Mouse (Mus musculus) CD8-positive naive resting alpha-beta T cell, adult 2 months (primary cell): ENCODE results near the gene Man2a1.
A peak's percentile ranks its signal among the peaks of the same experiment; 100 is the strongest.
"Not testable (repeated sequence)": the region's sequence is repeated elsewhere in the genome, so short reads cannot be mapped to it uniquely, and the experiment has no call there.

ENCODE experiments used
- DNase-seq, 2 experiments: peaks; one replicate each; pipeline ENCODE4 v3.0.0; 2022; ENCODE audit warnings: low read depth in 2 of 2, low spot score in 2 of 2

The Man2a1 gene

GRCm38 (mm10) chr17:64753507-64753906 lies 153.0 kb downstream of the Man2a1 start:
- no peak for DNase-seq

- DNase-seq = peak; percentile 8 to 26
These were observed 153.8 kb downstream of the Man2a1 start for GRCm38 (mm10) chr17:64754142-64754863.

- no peak for DNase-seq
These were observed 154.7 kb downstream of the Man2a1 start for GRCm38 (mm10) chr17:64755191-64755590.

GRCm38 (mm10) chr17:64762651-64763050 lies 162.1 kb downstream of the Man2a1 start:
- DNase-seq = not testable (repeated sequence)

- no peak for DNase-seq
These were observed 163.0 kb downstream of the Man2a1 start for GRCm38 (mm10) chr17:64763491-64763890.

GRCm38 (mm10) chr17:64764175-64765122 lies 163.9 kb downstream of the Man2a1 start:
- DNase-seq = no peak

- DNase-seq = no peak
These were observed 164.8 kb downstream of the Man2a1 start for GRCm38 (mm10) chr17:64765286-64765685.

GRCm38 (mm10) chr17:64766507-64766906 lies 166.0 kb downstream of the Man2a1 start:
- DNase-seq = no peak

- DNase-seq = no peak
These were observed 169.7 kb downstream of the Man2a1 start for GRCm38 (mm10) chr17:64770277-64770676.

GRCm38 (mm10) chr17:64772611-64773010 lies 172.1 kb downstream of the Man2a1 start:
- DNase-seq = no peak

GRCm38 (mm10) chr17:64774218-64774617 lies 173.7 kb downstream of the Man2a1 start:
- no peak for DNase-seq

- no peak for DNase-seq
These were observed 177.8 kb downstream of the Man2a1 start for GRCm38 (mm10) chr17:64778300-64778699.

- DNase-seq = no peak
These were observed 178.2 kb downstream of the Man2a1 start for GRCm38 (mm10) chr17:64778756-64779155.

GRCm38 (mm10) chr17:64780753-64781490 lies 180.4 kb downstream of the Man2a1 start:
- DNase-seq = no peak

- DNase-seq = no peak
These were observed 181.8 kb downstream of the Man2a1 start for GRCm38 (mm10) chr17:64782307-64782706.

GRCm38 (mm10) chr17:64785961-64786360 lies 185.4 kb downstream of the Man2a1 start:
- DNase-seq = no peak

- DNase-seq = no peak
These were observed 187.8 kb downstream of the Man2a1 start for GRCm38 (mm10) chr17:64788301-64788700.

- DNase-seq = no peak
These were observed 188.6 kb downstream of the Man2a1 start for GRCm38 (mm10) chr17:64789175-64789574.

GRCm38 (mm10) chr17:64792076-64792475 lies 191.5 kb downstream of the Man2a1 start:
- DNase-seq = no peak

GRCm38 (mm10) chr17:64792623-64793022 lies 192.1 kb downstream of the Man2a1 start:
- DNase-seq = no peak
